Mouse (Mus musculus): ENCODE data around the gene Gvin1.
"Not testable (repeated sequence)": the region's sequence is repeated elsewhere in the genome, so short reads cannot be mapped to it uniquely, and the experiment has no call there.

Gvin1 gene

DNA sequence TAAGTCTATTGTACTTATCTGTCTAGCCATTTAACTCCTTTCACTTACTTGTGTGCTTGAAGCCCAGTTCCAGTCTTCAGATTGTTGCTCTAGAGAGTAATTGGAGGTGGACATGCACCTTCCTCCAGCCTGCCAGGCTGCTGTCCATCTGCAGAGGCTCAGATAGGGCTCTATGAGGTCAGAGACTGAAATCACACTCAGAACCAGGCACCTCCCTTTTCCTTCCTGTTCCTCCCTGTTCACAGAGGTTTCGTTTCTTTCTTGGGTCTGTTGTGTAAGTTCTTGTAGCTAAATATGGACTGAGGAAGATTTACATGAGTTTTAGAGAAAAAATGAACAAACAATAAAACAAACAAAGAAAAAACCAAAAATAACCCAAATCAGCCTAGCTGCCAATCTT lies at the start of gene Gvin1:
Gene Gvin1, minus strand, starts transcription at position 150 of the 400 bp plus-strand sequence.
- POLR2A ChIA-PET, CTCF ChIA-PET: not testable (repeated sequence)

DNA sequence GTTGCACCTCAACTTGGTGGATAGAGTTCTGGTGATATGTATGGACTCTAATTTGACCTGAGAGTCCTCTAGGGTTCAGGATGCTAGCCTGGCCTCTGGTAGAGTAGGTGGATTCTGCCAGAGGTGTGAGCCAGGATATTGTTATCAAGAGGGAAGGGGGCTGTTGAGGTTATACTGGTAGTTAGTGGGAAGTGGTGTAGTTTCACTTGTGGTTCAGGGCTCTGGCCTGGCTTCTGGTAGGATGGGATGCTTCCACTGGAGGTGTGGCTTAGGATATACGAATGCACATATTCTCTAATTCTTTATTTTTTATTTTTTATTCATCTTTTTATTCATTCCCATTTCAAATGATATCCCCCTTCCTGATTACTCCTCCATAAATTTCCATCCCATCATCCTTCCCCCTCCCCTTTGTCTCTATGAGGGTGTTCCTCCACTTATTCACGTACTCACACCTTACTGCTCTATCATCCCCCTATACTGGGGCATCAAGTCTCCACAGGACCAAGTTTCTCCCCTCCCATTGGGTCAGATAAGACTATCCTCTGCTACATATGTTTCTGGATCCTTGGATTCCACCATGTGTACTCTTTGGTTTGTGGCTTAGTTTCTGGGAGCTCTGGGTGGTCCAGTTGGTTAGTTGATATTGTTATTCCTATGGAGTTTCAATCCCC lies 36.9 kb upstream of the Gvin1 start:
- POLR2A ChIA-PET: no interaction called here
- CTCF ChIA-PET: no interaction called here

DNA sequence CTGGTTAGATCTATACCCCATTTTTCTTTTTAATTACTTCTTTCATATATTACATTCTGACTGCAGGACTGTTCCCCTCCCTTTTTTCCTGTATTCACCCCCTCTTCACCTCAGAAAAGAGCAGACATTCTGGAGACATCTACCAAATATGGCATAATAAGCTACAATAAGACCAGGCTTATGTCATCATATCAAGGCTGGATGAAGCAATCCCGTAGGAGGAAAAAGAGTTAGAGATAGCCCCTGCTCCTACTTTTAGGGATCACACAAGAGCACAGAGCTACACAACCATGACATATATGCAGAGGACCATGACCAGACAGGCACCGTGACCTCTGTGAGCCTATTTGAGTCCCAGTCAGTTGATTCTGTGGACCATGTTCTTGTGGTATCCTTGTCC lies 33.8 kb upstream of the Gvin1 start:
- POLR2A ChIA-PET: no interaction called here

GRCm38 (mm10) chr7:106248245-106248644 lies 33.1 kb upstream of the Gvin1 start:
- ChIA-PET POLR2A (no interaction called here), CTCF (no interaction called here)

More for the DNA sequence above, 33.8 kb upstream of the Gvin1 start:
- CTCF ChIA-PET: interaction anchor here in 1 of 4 experiments (0.6 kb wide), 1 partner anchor 704 kb away, joined by 4 read pairs; no protein-coding TSS in a partner anchor

GRCm38 (mm10) chr7:106245601-106246000 lies 30.5 kb upstream of the Gvin1 start:
- CTCF ChIA-PET: no interaction called here
- POLR2A ChIA-PET: no interaction called here

- CTCF ChIA-PET: not testable (repeated sequence)
- POLR2A ChIA-PET: interaction anchor here in 1 of 4 experiments (0.6 kb wide), 1 partner anchor 526 kb away, joined by 3 read pairs; no protein-coding TSS in a partner anchor
Observed at GRCm38 (mm10) chr7:106240484-106241275, 25.6 kb upstream of the Gvin1 start.

GRCm38 (mm10) chr7:106237192-106237465 lies 22.0 kb upstream of the Gvin1 start:
- ChIA-PET CTCF (no interaction called here), POLR2A (no interaction called here)

DNA sequence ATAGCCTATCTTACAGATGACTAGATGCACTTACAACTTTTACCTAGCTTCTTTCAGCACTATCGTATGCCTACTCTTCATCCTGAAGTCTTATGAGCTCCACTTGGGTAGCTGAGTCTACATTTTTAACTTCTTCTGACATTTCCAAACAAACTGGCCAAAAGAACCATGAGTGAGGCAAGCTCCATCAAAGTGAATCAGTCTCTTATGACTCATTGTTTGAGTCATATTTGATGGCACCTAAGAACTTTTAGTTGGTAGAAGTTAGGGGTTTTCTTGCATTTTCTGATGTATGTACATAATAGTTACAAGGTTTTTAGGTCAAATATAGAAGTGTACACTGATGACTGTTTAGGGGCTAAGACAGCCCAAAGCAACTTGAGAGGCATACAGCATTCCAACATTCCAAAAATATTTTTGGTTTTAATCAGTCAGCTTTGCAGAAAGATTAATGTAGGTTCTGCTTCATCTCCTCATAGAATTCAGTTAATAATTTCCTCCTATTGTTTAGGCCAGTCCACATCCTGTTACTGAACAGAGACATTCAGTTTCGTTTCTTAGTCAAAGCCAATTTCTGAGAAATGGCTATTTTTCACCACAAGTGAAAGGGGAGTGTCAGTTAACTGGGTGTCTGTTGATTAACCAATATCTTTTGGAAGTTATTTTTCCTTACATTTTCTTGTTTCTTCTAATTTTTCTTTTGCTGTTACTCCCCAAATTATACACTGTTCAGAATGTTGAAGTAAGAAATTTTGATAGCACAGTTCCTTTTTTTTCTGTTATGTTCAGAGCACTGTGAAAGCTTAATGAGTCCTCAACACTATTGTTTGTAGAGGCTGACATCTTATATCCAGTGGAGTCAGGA lies 21.4 kb upstream of the Gvin1 start:
- POLR2A ChIA-PET: interaction anchor here in 1 of 4 experiments (0.6 kb wide), 1 partner anchor 890 kb away, joined by 3 read pairs; no protein-coding TSS in a partner anchor
- CTCF ChIA-PET: no interaction called here

- ChIA-PET CTCF (no interaction called here), POLR2A (interaction anchor here in 1 of 4 experiments (0.6 kb wide), 1 partner anchor 891 kb away, joined by 3 read pairs; no protein-coding TSS in a partner anchor)
Observed at GRCm38 (mm10) chr7:106235596-106235995, 20.5 kb upstream of the Gvin1 start.

- CTCF ChIA-PET, POLR2A ChIA-PET: not testable (repeated sequence)
Observed at GRCm38 (mm10) chr7:106215910-106216309, 784 bp upstream of the Gvin1 start.

GRCm38 (mm10) chr7:106213770-106214169 lies 1.4 kb downstream of the Gvin1 start:
- CTCF ChIA-PET: not testable (repeated sequence)

DNA sequence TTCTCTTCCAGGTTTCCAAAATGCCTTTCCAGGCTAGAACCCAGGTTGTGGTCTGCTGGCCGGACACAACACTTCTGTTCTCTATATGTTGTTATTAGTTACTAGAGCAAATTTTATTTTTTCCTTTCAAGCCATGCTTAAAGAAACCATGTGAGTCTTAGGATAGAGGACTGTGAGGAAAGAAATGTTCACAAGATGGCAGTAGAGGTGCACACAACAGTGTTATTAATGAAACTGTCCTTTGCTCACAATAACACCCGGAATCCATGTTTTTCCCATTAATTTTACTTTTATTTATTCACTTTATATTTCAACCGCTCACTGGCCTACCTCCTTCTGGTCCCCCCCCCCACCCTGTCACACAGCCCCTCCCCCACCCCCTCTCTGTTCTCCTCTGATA lies 8.5 kb downstream of the Gvin1 start:
- POLR2A ChIA-PET, CTCF ChIA-PET: not testable (repeated sequence)

More at GRCm38 (mm10) chr7:106213770-106214169, 1.4 kb downstream of the Gvin1 start:
- POLR2A ChIA-PET: not testable (repeated sequence)

- CTCF ChIA-PET, POLR2A ChIA-PET: not testable (repeated sequence)
Observed at GRCm38 (mm10) chr7:106177065-106177464, 38.1 kb downstream of the Gvin1 start.

- CTCF ChIA-PET, POLR2A ChIA-PET: not testable (repeated sequence)
Observed at GRCm38 (mm10) chr7:106145013-106145754, 69.9 kb downstream of the Gvin1 start.

DNA sequence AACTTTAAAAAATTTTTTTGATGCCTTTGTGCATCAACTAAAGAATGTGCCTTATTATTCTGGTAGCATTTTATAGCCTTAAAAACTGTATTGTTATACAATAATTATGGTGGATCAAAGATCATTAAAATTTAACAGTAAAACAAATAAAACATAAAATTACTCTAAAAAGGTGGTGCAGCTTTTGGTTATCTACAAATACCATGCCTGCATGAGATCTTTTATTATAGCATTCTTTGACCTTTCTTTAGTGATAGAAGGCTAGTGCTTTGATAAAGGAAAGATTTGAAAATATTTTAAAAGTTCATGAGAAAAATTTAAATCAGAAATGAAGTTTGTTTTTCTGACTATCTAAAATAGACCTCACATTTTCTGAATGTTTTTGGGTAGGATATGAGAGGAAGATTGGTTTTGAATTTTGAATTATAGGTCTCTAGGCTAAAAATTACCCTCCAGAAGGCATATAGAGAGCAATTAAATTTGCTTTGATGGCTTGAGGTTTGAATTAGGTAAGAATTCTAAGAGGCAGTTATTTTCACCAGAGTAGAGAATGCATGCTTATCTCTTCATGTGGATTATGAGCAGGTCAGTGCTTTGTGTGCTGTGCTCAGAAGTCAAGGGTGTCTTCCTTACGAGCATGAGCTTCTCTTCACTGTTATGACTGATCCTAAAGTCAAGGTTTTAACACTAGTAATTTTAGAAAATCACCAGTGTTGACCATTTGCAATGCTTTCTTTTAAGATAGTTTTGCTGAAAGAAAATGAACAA lies 73.8 kb downstream of the Gvin1 start:
- POLR2A ChIA-PET, CTCF ChIA-PET: not testable (repeated sequence)

GRCm38 (mm10) chr7:106117090-106117948 lies 97.8 kb downstream of the Gvin1 start:
- POLR2A ChIA-PET, CTCF ChIA-PET: not testable (repeated sequence)

Data from embryonic stem cell, embryonic (primary cell).